Mouse (Mus musculus) lung, embryonic 15.5 days (tissue): ENCODE measurements around the gene Nt5c. TPM values are rescaled to one million over a fixed set of nuclear protein-coding genes. Genes with fewer than 3 reads are reported as not detected.
"Not testable (repeated sequence)": the region's sequence is repeated elsewhere in the genome, so short reads cannot be mapped to it uniquely, and the experiment has no call there.

Experiments
- ATAC-seq: fragments of 200-750 bp; cut with Nextera tagmentation; 2 replicates; pipeline ENCODE4 v1.8.0; 2017; ENCODE audit warnings: moderate number of reproducible peaks, borderline replicate concordance; ENCODE audit not compliant: low FRiP score, low TSS enrichment; ENCODE audit errors: extremely low read depth
- H3K27ac ChIP-seq: fragments of 300-500 bp; sonication (generic); 2 replicates; pipeline ENCODE4 v1.5.1; 2015; ENCODE audit warnings: moderate library complexity, mild to moderate bottlenecking, inconsistent platforms
- H3K27me3 ChIP-seq: fragments of 300-500 bp; sonication (generic); 2 replicates; pipeline ENCODE4 v1.6.1; 2015; ENCODE audit warnings: inconsistent platforms
- H3K36me3 ChIP-seq: fragments of 300-500 bp; sonication (generic); 2 replicates; pipeline ENCODE4 v1.6.1; 2015; ENCODE audit warnings: inconsistent platforms
- H3K4me1 ChIP-seq: fragments of 300-500 bp; sonication (generic); 2 replicates; pipeline ENCODE4 v1.6.1; 2015; ENCODE audit warnings: inconsistent platforms
- H3K4me2 ChIP-seq: fragments of 300-500 bp; sonication (generic); 2 replicates; pipeline ENCODE4 v1.6.1; 2015; ENCODE audit warnings: inconsistent platforms, mild to moderate bottlenecking, moderate library complexity
- H3K4me3 ChIP-seq: fragments of 300-500 bp; sonication (generic); 2 replicates; pipeline ENCODE4 v1.5.1; 2015; ENCODE audit warnings: mild to moderate bottlenecking, inconsistent platforms
- H3K9ac ChIP-seq: fragments of 300-500 bp; sonication (generic); 2 replicates; pipeline ENCODE4 v1.6.1; 2015; ENCODE audit warnings: inconsistent platforms
- H3K9me3 ChIP-seq: fragments of 300-500 bp; sonication (generic); 2 replicates; pipeline ENCODE4 v1.6.1; 2016; ENCODE audit warnings: inconsistent platforms
- WGBS: fragments of 180-500 bp; shearing (Covaris S2); methylation state at CpG from one replicate; pipeline ENCODE4 v1.1.7; 2015; 5-methylcytosine and 5-hydroxymethylcytosine counted together
- polyA plus RNA-seq: library from polyadenylated mRNA; unstranded; fragments of >200 nt; fragmentation: Nextera tagmentation; extraction: Ambion mirVana; gene quantifications from 2 replicates; pipeline ENCODE4 v1.2.1, GENCODE M21; 2015

Gene Nt5c
- polyA plus RNA-seq, 1 experiment from 2014 or later: 81.5 TPM

DNA sequence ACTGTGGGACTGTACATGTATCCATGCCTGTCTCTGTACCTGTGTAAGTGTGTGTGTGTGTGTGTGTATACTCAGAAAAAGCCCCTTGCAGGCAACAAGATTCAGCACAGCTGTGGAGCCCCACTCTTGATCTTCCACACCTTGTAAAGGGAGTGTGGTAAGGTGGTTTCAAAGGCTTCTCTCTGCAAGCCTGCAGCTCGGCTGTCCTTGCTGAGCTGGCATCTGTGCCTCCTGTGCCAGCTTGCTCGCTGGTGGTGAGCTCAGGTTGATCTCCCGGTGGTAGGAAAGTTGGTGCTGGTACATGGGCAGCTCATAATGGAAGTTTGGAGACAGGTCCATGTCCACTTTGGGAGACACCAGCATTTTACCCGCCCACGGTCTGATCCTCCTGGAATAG is 29.8 kb downstream of the Nt5c start:
- Histone ChIP-seq H3K4me1 (peaks cover 6% of the 10 kb centered on the region; the same call in 1 of the 2 replicates), H3K4me3 (no peak overlapping the region), H3K9me3 (no peaks in the 10 kb centered on the region), H3K4me2 (no peak overlapping the region), H3K27ac (no peak overlapping the region), H3K9ac (no peak overlapping the region), H3K27me3 (no peaks in the 10 kb centered on the region), H3K36me3 (no peaks in the 10 kb centered on the region)
- ATAC-seq: no peak
- 62% methylated on average over 5 of the region's 5 CpGs for WGBS

DNA sequence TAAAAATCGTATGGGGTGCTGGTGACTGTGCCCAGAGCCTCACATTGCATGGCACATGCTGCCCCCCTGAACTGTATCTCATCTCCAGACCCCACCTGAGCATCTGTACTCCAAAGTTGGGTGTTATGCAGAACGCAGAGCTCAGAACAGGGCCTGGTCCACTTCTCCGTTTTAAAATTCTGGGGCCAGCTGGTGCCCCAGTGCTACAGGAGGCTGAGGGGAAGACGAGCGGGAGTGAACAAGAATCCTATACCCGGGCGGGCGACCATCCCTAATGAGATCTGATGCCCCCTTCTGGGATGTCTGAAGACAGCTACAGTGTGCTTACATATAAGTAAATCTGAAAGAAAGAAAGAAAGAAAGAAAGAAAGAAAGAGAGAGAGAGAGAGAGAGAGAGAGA is 30.7 kb downstream of the Nt5c start:
- no peak overlapping the region for H3K27ac ChIP-seq
- H3K4me1 ChIP-seq: peaks cover 6% of the 10 kb centered on the region; the same call in 1 of the 2 replicates
- no peak overlapping the region for H3K9ac ChIP-seq
- no peak overlapping the region for H3K4me2 ChIP-seq
- no peaks in the 10 kb centered on the region for H3K9me3 ChIP-seq
- no peak for ATAC-seq
- H3K27me3 ChIP-seq: no peaks in the 10 kb centered on the region
- no peaks in the 10 kb centered on the region for H3K36me3 ChIP-seq
- WGBS: 26% methylated on average over 8 of the region's 8 CpGs
- H3K4me3 ChIP-seq: no peak overlapping the region

DNA sequence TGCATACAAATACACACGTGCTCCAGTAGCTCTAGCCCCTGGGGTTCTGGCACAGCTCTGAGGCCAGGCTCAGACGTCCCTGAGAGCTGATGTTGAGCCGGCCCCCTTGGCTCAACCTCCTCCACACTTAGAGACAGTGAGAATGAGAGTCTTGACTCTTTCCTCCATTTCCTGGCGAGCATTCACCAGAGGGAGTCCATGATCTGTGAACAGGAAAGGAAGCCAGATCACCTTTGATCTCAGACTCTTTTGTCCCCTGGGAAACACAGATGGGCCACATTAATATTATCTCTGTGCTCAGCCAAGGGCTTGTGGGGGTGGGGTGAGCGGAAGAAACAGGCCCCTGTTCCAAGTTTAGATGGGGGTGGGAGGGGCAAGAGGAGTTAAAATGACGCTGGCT is 34.3 kb downstream of the Nt5c start:
- Histone ChIP-seq H3K36me3 (no peaks in the 10 kb centered on the region), H3K4me2 (no peak overlapping the region), H3K4me3 (no peak overlapping the region), H3K27ac (no peak overlapping the region), H3K4me1 (peaks cover 6% of the 10 kb centered on the region; the same call in 1 of the 2 replicates), H3K9me3 (no peaks in the 10 kb centered on the region), H3K9ac (no peak overlapping the region), H3K27me3 (no peaks in the 10 kb centered on the region)
- 17% methylated on average over 6 of the region's 6 CpGs for WGBS
- ATAC-seq: peak; percentile 59

DNA sequence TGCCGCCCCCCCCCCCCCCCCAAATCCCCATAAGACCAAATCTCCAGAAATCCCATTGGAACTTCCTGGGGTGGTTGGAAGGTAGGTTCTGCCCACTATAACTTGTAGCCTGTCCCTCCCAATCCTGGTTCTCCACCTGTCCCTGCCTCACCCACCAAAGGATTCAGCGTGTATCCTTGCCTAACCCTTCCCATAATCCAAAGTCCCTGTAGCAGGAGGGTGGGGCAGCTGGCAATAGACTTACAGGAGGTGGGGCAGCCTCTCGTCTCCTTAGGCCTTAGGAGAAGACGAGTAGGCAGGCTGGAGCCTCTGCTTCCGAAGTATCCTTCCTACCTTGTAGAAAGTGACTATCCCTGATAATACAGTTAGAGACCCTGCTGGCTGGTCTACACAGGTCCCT is 35.5 kb downstream of the Nt5c start:
- Histone ChIP-seq H3K9me3 (no peaks in the 10 kb centered on the region), H3K4me1 (peaks cover 6% of the 10 kb centered on the region; the same call in 1 of the 2 replicates), H3K4me2 (no peak overlapping the region), H3K27me3 (no peaks in the 10 kb centered on the region), H3K4me3 (no peak overlapping the region), H3K36me3 (no peaks in the 10 kb centered on the region), H3K27ac (no peak overlapping the region), H3K9ac (no peak overlapping the region)
- WGBS: 90% methylated on average over 5 of the region's 5 CpGs
- no peak for ATAC-seq

DNA sequence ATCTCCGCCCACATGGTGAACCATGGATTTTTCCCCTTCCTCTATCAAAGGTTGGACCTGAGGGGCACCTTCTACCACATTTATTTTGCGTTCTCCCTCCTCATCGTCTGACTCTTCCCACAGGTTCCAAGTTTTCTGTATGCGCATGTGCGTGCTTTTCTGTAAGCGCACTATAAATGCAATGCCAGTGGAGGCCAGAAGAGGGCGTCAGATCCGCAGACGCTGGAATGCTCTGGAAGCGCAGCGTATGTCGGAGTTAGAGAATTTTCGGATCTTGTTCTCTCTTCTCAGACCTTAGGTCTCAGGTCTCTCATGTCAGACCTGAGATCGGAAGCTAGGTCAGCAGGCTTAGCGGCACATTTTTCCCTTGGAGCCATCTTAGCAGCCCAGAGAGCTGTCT is 36.0 kb downstream of the Nt5c start:
- H3K4me3 ChIP-seq: no peak overlapping the region
- 88% methylated on average over 15 of the region's 15 CpGs for WGBS
- no peak for ATAC-seq
- H3K4me2 ChIP-seq: no peak overlapping the region
- no peak overlapping the region for H3K27ac ChIP-seq
- no peaks in the 10 kb centered on the region for H3K36me3 ChIP-seq
- no peaks in the 10 kb centered on the region for H3K27me3 ChIP-seq
- no peaks in the 10 kb centered on the region for H3K9me3 ChIP-seq
- peaks cover 6% of the 10 kb centered on the region; the same call in 1 of the 2 replicates for H3K4me1 ChIP-seq
- H3K9ac ChIP-seq: no peak overlapping the region

DNA sequence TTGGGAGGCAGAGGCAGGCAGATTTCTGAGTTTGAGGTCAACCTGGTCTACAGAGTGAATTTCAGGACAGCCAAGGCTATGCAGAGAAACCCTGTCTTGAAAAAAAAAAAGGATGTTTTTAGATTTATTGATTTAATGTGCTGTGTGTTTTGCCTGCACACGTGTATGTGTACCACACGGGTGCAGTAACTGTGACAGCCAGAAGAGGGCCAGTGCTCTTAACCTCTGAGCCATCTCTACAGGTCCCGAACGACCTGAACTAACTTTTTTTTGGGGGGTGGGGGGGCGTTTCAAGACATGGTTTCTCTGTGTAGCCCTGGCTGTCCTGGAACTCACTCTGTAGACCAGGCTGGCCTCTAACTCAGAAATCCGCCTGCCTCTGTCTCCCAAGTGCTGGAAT is 36.8 kb downstream of the Nt5c start:
- H3K36me3 ChIP-seq, H3K4me1 ChIP-seq, H3K9me3 ChIP-seq, H3K27ac ChIP-seq, H3K4me2 ChIP-seq, ATAC-seq, H3K9ac ChIP-seq, H3K27me3 ChIP-seq, H3K4me3 ChIP-seq: not testable (repeated sequence)
- 82% methylated on average over 6 of the region's 6 CpGs for WGBS

DNA sequence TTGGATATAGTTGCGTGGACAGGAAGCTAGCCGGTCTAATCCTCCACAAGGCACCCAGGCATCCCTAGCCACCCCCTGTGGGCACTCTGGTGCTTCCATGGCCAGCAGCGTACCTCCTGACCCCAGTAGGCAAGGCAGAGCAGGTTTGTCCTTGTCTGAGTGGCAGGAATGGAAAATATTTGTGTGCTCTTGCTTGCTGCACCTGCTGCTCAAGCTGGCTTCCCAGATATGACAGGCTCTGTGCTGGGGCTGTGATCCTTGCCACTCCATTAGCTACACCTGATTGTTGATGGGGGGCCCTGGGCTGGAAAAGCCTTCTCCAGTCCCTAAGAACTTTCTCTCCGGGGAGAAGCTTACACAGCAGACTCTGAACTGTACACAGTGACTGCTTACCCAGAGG is 38.4 kb downstream of the Nt5c start:
- Histone ChIP-seq H3K36me3 (no peaks in the 10 kb centered on the region), H3K9ac (no peak overlapping the region), H3K4me3 (no peak overlapping the region), H3K4me2 (no peak overlapping the region), H3K27me3 (no peaks in the 10 kb centered on the region), H3K9me3 (no peaks in the 10 kb centered on the region), H3K27ac (no peak overlapping the region), H3K4me1 (peaks cover 6% of the 10 kb centered on the region; the same call in 1 of the 2 replicates)
- ATAC-seq: no peak
- 60% methylated on average over 4 of the region's 4 CpGs for WGBS

DNA sequence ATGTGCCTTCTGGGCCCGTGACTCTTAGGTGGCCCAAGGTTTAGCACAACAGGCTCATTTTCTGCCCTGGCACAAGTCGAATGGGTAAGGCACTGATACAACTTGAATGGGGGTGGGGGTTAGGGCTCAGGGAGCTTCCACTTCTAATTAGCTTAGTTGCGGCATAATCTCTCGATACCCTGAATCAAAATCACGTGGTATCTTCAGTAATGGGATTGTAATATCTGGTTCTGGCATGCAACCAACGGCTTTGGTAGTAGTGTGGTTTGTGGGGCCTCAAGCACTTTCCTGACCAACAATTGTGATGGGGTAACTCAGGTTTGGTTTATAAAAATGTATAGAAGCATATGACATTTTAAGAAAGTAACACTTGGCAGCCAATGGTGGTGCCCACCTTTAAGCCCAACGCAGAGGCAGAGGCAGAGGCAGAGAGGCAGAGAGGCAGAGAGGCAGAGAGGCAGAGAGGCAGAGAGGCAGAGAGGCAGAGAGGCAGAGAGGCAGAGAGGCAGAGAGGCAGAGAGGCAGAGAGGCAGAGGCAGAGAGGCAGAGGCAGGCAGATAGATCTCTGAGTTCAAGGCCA is 39.3 kb downstream of the Nt5c start:
- Histone ChIP-seq H3K9ac (no peak overlapping the region), H3K36me3 (no peaks in the 10 kb centered on the region), H3K27ac (no peak overlapping the region), H3K9me3 (no peaks in the 10 kb centered on the region), H3K4me1 (peaks cover 3% of the 10 kb centered on the region; the same call in 1 of the 2 replicates), H3K4me3 (no peak overlapping the region), H3K4me2 (no peak overlapping the region), H3K27me3 (no peaks in the 10 kb centered on the region)
- WGBS: 79% methylated on average over 7 of the region's 7 CpGs
- no peak for ATAC-seq

DNA sequence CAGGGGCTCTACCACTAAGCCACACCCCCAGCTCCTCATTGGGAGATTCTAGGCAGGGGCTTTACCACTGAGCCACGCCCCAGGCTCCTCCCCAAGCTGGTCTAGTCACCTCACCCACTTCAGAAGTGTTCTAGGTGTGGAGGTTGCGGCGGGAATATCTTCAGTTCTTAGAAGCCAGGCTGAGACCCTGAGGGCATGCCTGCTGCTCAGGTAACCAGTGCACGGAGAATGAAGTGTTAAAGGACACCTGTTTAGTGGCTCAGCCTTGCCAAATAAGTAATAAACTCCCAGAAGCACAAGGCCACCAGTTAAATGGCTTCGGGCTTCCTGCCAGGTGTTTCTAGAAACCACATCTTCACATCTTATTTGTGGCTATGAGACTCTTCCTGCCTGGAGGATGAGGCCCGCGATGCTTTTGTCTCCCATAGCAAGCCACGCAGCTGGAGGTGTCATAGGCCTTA is 39.9 kb downstream of the Nt5c start:
- Histone ChIP-seq H3K4me1 (peaks cover under 1% of the 10 kb centered on the region; the same call in 1 of the 2 replicates), H3K4me2 (no peak overlapping the region), H3K9ac (no peak overlapping the region), H3K9me3 (no peaks in the 10 kb centered on the region), H3K27me3 (no peaks in the 10 kb centered on the region), H3K27ac (no peak overlapping the region), H3K4me3 (no peak overlapping the region), H3K36me3 (no peaks in the 10 kb centered on the region)
- WGBS: 83% methylated on average over 8 of the region's 8 CpGs
- ATAC-seq: no peak

DNA sequence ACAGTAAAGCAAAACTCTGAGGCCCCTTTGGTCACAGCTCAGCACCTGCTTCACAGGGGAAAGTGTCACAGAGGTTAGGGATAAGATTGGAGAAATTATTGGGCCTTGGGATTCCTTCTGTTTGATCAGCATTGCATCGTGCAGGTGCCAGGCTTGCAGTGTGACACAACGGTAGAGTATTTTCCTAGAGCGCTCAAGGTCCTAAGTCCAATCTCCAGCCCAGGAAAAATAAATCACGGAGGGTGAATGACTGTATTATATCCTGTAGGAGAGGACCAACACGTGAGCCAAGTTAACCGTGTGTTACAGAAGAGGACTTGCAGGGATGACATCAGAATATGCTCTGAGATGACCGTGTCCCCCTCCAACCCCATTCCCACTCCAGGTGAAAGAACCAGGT is 41.5 kb downstream of the Nt5c start:
- H3K27me3 ChIP-seq: 0 out of 2 replicates have a peak, but pooled peaks cover 2% of the 10 kb centered on the region
- 84% methylated on average over 7 of the region's 7 CpGs for WGBS
- H3K36me3 ChIP-seq: no peaks in the 10 kb centered on the region
- no peak overlapping the region for H3K4me3 ChIP-seq
- ATAC-seq: no peak
- H3K27ac ChIP-seq: no peak overlapping the region
- H3K4me1 ChIP-seq: peaks cover 6% of the 10 kb centered on the region; the same call in 1 of the 2 replicates
- H3K4me2 ChIP-seq: no peak overlapping the region
- H3K9me3 ChIP-seq: no peaks in the 10 kb centered on the region
- H3K9ac ChIP-seq: no peak overlapping the region

DNA sequence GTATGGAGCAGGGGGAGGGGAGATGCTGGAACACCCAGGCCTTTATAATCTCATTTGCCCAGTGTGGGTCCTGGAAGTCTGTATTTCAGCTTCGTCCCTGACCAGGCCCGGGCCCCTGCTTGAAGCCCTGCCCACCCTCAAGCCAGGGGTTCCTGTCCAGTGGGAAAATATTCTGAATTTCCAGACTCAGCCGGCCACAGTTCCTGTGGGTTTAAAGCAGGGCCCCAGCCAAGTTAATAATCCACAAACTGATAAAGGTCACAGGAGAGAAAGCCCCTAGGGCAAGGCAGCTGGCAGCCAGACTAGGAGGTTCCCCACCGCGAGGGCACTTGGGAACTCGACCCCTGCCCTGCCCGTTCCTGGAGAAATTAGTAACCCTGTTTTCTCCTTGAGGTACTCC is 42.7 kb downstream of the Nt5c start:
- Histone ChIP-seq H3K36me3 (no peaks in the 10 kb centered on the region), H3K9ac (no peak overlapping the region), H3K4me1 (peaks cover 6% of the 10 kb centered on the region; the same call in 1 of the 2 replicates), H3K27ac (no peak overlapping the region), H3K4me3 (no peak overlapping the region), H3K9me3 (no peaks in the 10 kb centered on the region), H3K4me2 (no peak overlapping the region), H3K27me3 (0 out of 2 replicates have a peak, but pooled peaks cover 3% of the 10 kb centered on the region)
- ATAC-seq: no peak
- 48% methylated on average over 7 of the region's 7 CpGs for WGBS

DNA sequence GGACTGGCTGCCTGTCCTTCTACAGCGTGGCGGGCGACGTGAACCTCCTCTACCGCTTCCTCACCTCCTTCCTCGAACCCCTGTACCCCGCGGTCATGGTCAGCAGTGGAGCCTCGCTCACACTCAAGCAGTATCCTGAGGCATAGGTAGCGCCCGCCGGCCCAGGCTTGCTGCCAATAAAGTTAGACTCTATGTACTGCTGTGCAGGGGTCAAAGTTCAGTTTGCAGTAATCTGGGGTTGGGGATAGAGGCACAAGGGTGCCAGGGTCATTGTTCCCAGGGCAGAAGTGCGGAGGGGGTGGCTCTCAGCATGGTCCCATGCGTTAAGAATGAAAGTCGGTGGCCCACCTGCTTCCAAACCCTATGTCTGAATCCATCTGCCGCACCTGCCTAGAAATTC is 43.6 kb downstream of the Nt5c start:
- ATAC-seq: no peak

More for the DNA sequence above, 43.6 kb downstream of the Nt5c start:
- no peaks in the 10 kb centered on the region for H3K9me3 ChIP-seq
- no peak overlapping the region for H3K4me2 ChIP-seq
- H3K4me3 ChIP-seq: no peak overlapping the region
- H3K4me1 ChIP-seq: peaks cover 6% of the 10 kb centered on the region; the same call in 1 of the 2 replicates
- H3K27me3 ChIP-seq: 0 out of 2 replicates have a peak, but pooled peaks cover 3% of the 10 kb centered on the region
- H3K27ac ChIP-seq: no peak overlapping the region
- no peak overlapping the region for H3K9ac ChIP-seq
- 91% methylated on average over 16 of the region's 16 CpGs for WGBS
- H3K36me3 ChIP-seq: no peaks in the 10 kb centered on the region
